Mouse (Mus musculus) limb, embryonic 11.5 days (tissue): ENCODE data around the gene Zfp710. TPM values are rescaled to one million over a fixed set of nuclear protein-coding genes. Genes with fewer than 3 reads are reported as not detected.
"Not testable (repeated sequence)": the region's sequence is repeated elsewhere in the genome, so short reads cannot be mapped to it uniquely, and the experiment has no call there.

Source experiments
- ATAC-seq: fragments of 200-750 bp; cut with Nextera tagmentation; 2 replicates; pipeline ENCODE4 v1.8.0; 2017; ENCODE audit warnings: low read depth; ENCODE audit not compliant: insufficient number of reproducible peaks, low FRiP score, low TSS enrichment
- DNase-seq: peaks from one replicate; pipeline ENCODE4 v3.0.0-alpha.2; 2015; ENCODE audit warnings: low spot score
- H3K27ac ChIP-seq: fragments of 300-500 bp; sonication (generic); replicated peaks from 2 replicates; pipeline ENCODE4 v1.5.1; 2014; ENCODE audit warnings: low read depth, mild to moderate bottlenecking, low read length
- H3K27me3 ChIP-seq: fragments of 300-500 bp; sonication (generic); 2 replicates; pipeline ENCODE4 v1.6.1; 2014; ENCODE audit warnings: mild to moderate bottlenecking, low read length, mixed read lengths; ENCODE audit not compliant: control insufficient read depth, insufficient read depth
- H3K36me3 ChIP-seq: fragments of 300-500 bp; sonication (generic); 2 replicates; pipeline ENCODE4 v1.6.1; 2014; ENCODE audit warnings: mild to moderate bottlenecking, low read length, moderate library complexity, mixed read lengths; ENCODE audit not compliant: control insufficient read depth, insufficient read depth
- H3K4me1 ChIP-seq: fragments of 300-500 bp; sonication (generic); 2 replicates; pipeline ENCODE4 v1.6.1; 2014; ENCODE audit warnings: low read length, mixed read lengths; ENCODE audit not compliant: control insufficient read depth, insufficient read depth
- H3K4me2 ChIP-seq: fragments of 300-500 bp; sonication (generic); 2 replicates; pipeline ENCODE4 v1.6.1; 2014; ENCODE audit warnings: low read depth, mild to moderate bottlenecking, moderate library complexity; ENCODE audit not compliant: severe bottlenecking
- H3K4me3 ChIP-seq: fragments of 300-500 bp; sonication (generic); 2 replicates; pipeline ENCODE4 v1.5.1; 2014; ENCODE audit warnings: low read depth, low read length
- H3K9ac ChIP-seq: fragments of 300-500 bp; sonication (generic); 2 replicates; pipeline ENCODE4 v1.6.1; 2014; ENCODE audit warnings: mild to moderate bottlenecking, low read length
- H3K9me3 ChIP-seq: fragments of 300-500 bp; sonication (generic); 2 replicates; pipeline ENCODE4 v1.6.1; 2016; ENCODE audit warnings: low read length; ENCODE audit not compliant: control insufficient read depth
- WGBS: fragments of 180-500 bp; shearing (Covaris S2); extraction: QIAGEN DNeasy Blood & Tissue Kit; methylation state at CpG from one replicate; pipeline ENCODE4 v1.1.7; 2014; 5-methylcytosine and 5-hydroxymethylcytosine counted together
- polyA plus RNA-seq: library from polyadenylated mRNA; unstranded; fragments of >200 nt; fragmentation: Nextera tagmentation; extraction: Ambion mirVana; gene quantifications from 2 replicates; pipeline ENCODE4 v1.2.1, GENCODE M21; 2014

Gene Zfp710
- polyA plus RNA-seq, 1 experiment from 2014 or later: 15.4 TPM

- no peak for DNase-seq
- Histone ChIP-seq H3K9ac (no peak overlapping the region), H3K9me3 (no peaks in the 10 kb centered on the region), H3K27me3 (no peaks in the 10 kb centered on the region), H3K4me3 (no peak overlapping the region), H3K27ac (no peak overlapping the region), H3K4me2 (no peak overlapping the region), H3K36me3 (no peaks in the 10 kb centered on the region), H3K4me1 (peaks cover 10% of the 10 kb centered on the region; the same call in 1 of the 2 replicates)
- ATAC-seq: no peak
- 80% methylated on average over 4 of the region's 4 CpGs for WGBS
Measured at GRCm38 (mm10) chr7:80047041-80047440, 22.4 kb downstream of the Zfp710 start.

DNA sequence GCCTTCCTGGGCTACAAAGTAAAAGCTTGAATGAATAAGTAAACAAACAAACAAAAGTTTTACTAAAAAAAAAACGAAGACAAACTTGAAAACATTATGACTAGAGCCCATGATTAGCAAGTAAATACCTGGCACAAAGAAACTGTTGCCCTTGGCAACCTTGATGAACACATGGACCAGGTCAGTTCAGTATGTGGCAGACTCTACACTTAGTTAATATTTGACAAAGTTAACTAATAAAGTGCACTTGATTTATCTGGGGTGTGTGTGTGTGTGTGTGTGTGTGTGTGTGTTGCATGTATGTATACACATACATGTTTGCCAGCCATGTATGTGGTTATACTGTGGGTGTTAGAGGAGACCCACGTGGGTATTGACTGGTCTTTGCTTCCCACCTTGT is 25.1 kb downstream of the Zfp710 start:
- Histone ChIP-seq H3K4me3 (no peak overlapping the region), H3K36me3 (no peaks in the 10 kb centered on the region), H3K9me3 (no peaks in the 10 kb centered on the region), H3K27ac (no peak overlapping the region), H3K27me3 (no peaks in the 10 kb centered on the region), H3K4me1 (peaks cover 10% of the 10 kb centered on the region; the same call in 1 of the 2 replicates), H3K9ac (no peak overlapping the region), H3K4me2 (no peak overlapping the region)
- no peak for DNase-seq
- 83% methylated on average over 2 of the region's 2 CpGs for WGBS
- no peak for ATAC-seq

DNA sequence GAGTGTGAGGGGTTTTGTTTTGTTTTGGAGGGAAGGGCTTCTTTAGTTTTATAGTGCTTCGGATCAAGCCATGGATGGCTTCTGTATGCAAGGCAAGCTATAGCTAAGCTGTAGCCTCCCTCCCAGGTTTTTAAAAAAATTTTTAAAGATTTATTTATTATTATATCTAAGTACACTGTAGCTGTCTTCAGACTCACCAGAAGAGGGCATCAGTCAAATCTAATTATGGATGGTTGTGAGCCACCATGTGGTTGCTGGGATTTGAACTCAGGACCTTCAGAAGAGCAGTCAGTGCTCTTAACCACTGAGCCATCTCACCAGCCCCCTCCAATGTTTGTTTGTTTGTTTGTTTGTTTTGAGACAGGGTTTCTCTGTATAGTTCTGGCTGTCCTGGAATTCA is 25.8 kb downstream of the Zfp710 start:
- WGBS: 98% methylated on average over 1 of the region's 1 CpGs
- not testable (repeated sequence) for H3K27ac ChIP-seq, H3K36me3 ChIP-seq, H3K4me3 ChIP-seq, DNase-seq, H3K9me3 ChIP-seq, H3K9ac ChIP-seq, H3K27me3 ChIP-seq, ATAC-seq, H3K4me2 ChIP-seq
- H3K4me1 ChIP-seq: peaks cover 10% of the 10 kb centered on the region; the same call in 1 of the 2 replicates

GRCm38 (mm10) chr7:80051835-80052234 is 27.2 kb downstream of the Zfp710 start:
- whole genome bisulfite sequencing: 83% methylated on average over 6 of the region's 6 CpGs
- Histone ChIP-seq H3K9me3 (no peaks in the 10 kb centered on the region), H3K27me3 (no peaks in the 10 kb centered on the region), H3K4me3 (no peak overlapping the region), H3K4me2 (no peak overlapping the region), H3K27ac (no peak overlapping the region), H3K4me1 (peaks cover 12% of the 10 kb centered on the region; the same call in 1 of the 2 replicates), H3K36me3 (no peaks in the 10 kb centered on the region), H3K9ac (no peak overlapping the region)
- DNase-seq (no peak), ATAC-seq (no peak)

GRCm38 (mm10) chr7:80052261-80052660 is 27.6 kb downstream of the Zfp710 start:
- no peaks in the 10 kb centered on the region for H3K36me3 ChIP-seq
- DNase-seq: no peak
- no peak overlapping the region for H3K4me2 ChIP-seq
- no peak overlapping the region for H3K9ac ChIP-seq
- no peak for ATAC-seq
- no peaks in the 10 kb centered on the region for H3K27me3 ChIP-seq
- 89% methylated on average over 11 of the region's 11 CpGs for WGBS
- H3K4me1 ChIP-seq: peaks cover 15% of the 10 kb centered on the region; the same call in 1 of the 2 replicates
- no peaks in the 10 kb centered on the region for H3K9me3 ChIP-seq
- no peak overlapping the region for H3K27ac ChIP-seq
- H3K4me3 ChIP-seq: no peak overlapping the region

DNA sequence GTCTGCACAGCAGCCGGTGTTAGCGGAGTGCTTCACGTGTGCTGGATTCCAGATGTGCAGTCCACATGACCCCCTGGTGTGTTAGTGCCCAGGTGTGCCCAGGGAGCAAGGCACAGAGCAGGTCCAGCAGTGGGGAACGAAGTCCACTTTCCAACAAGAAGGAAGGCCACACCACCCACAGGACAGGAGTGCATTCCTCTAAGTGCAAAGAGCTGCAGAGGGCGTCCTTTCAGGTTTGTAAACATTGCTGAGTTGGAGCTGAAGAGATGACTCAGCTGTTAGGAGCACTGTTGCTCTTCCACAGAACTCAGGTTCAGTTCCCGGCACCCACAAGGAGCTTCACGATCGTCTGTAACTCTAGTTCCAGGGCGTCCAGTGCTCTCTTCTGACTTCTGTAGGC is 28.5 kb downstream of the Zfp710 start:
- 86% methylated on average over 9 of the region's 9 CpGs for WGBS
- H3K4me1 ChIP-seq: peaks cover 12% of the 10 kb centered on the region; the same call in 1 of the 2 replicates
- no peak for ATAC-seq

GRCm38 (mm10) chr7:80055781-80056180 is 31.2 kb downstream of the Zfp710 start:
- no peak overlapping the region for H3K4me2 ChIP-seq
- no peaks in the 10 kb centered on the region for H3K36me3 ChIP-seq
- ATAC-seq: no peak
- no peak for DNase-seq
- H3K27ac ChIP-seq: no peak overlapping the region
- H3K4me3 ChIP-seq: no peak overlapping the region
- H3K9ac ChIP-seq: no peak overlapping the region
- H3K27me3 ChIP-seq: no peaks in the 10 kb centered on the region
- H3K9me3 ChIP-seq: no peaks in the 10 kb centered on the region
- 91% methylated on average over 12 of the region's 12 CpGs for WGBS
- H3K4me1 ChIP-seq: 0 out of 2 replicates have a peak, but pooled peaks cover 5% of the 10 kb centered on the region

More for the DNA sequence above, 28.5 kb downstream of the Zfp710 start:
- DNase-seq: no peak
- Histone ChIP-seq H3K27me3 (no peaks in the 10 kb centered on the region), H3K9ac (no peak overlapping the region), H3K36me3 (no peaks in the 10 kb centered on the region), H3K4me3 (no peak overlapping the region), H3K4me2 (no peak overlapping the region), H3K27ac (no peak overlapping the region), H3K9me3 (no peaks in the 10 kb centered on the region)

DNA sequence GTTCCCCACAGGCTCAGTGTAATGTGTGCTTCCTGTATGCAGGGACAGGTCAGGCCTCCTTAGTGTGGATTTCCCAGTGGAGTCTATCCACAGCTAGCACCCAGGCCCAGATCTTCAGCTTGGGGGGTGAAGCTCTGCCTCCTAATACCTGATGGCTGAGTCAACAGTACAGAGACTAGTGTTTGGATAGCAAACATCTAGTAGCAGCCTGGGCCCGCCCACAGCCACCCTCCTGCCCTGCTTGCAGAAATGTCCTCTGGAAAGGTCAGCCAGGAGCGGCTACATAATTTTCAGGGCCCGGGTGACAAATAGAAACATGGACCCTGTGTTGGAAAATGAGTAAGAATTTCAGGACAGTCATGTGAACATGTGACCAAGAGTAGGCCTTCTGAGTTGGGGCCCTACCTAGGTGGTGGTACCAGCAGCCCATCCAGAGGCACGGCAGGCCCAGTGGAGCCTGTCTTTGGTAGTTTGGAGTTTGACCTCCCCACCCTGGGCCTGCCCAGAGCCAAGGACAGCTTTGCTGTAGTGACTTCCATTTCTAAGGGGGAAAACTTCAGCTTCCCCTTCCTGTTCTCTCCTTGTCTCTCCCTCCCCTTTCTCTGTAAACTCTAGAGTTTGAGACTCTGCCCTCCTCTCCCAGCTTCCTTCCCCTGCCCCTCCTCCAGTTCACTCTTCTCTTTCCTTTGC is 32.5 kb downstream of the Zfp710 start:
- Histone ChIP-seq H3K36me3 (no peaks in the 10 kb centered on the region), H3K4me3 (no peak overlapping the region), H3K9ac (no peak overlapping the region; the same call in 1 of the 2 replicates), H3K4me2 (no peak overlapping the region), H3K9me3 (no peaks in the 10 kb centered on the region), H3K27ac (no peak overlapping the region), H3K27me3 (no peaks in the 10 kb centered on the region), H3K4me1 (0 out of 2 replicates have a peak, but pooled peaks cover 5% of the 10 kb centered on the region)
- no peak for ATAC-seq
- WGBS: 74% methylated on average over 4 of the region's 4 CpGs
- DNase-seq: no peak
